Mouse (Mus musculus) cerebellum, adult 18-20 months (tissue): ENCODE results near the gene Gspt1.

Source experiments
- DNase-seq, 2 experiments: peaks; one replicate each; pipeline ENCODE4 v3.0.0; 2021

The Gspt1 gene

GRCm38 (mm10) chr16:11202571-11203554 lies 51.3 kb downstream of the Gspt1 start, which contains the start of gene Rsl1d1:
Gene Rsl1d1, minus strand, starts transcription at chr16:11203331.
- DNase-seq: peak; percentile 91

GRCm38 (mm10) chr16:11201740-11202394 lies 52.3 kb downstream of the Gspt1 start:
- DNase-seq: no peak

GRCm38 (mm10) chr16:11200247-11200646 lies 53.9 kb downstream of the Gspt1 start:
- DNase-seq: no peak

- DNase-seq: no peak
Measured at GRCm38 (mm10) chr16:11198467-11198866, 55.7 kb downstream of the Gspt1 start.

- DNase-seq: no peak
Measured at GRCm38 (mm10) chr16:11197052-11197451, 57.1 kb downstream of the Gspt1 start.

- no peak for DNase-seq
Measured at GRCm38 (mm10) chr16:11193231-11193630, 60.9 kb downstream of the Gspt1 start.

- DNase-seq: peak; percentile 61 to 69
Measured at GRCm38 (mm10) chr16:11190150-11190549, 64.0 kb downstream of the Gspt1 start.

- no peak for DNase-seq
Measured at GRCm38 (mm10) chr16:11177404-11177803, 76.7 kb downstream of the Gspt1 start.

GRCm38 (mm10) chr16:11176884-11177244 lies 77.3 kb downstream of the Gspt1 start:
- DNase-seq: no peak

- DNase-seq: peak; percentile 92 to 94
Measured at GRCm38 (mm10) chr16:11176208-11176883, 77.8 kb downstream of the Gspt1 start, which contains the start of gene Zc3h7a. Gene Zc3h7a, minus strand, starts transcription at chr16:11176393.

GRCm38 (mm10) chr16:11175489-11176207 lies 78.5 kb downstream of the Gspt1 start:
- peak in 1 of 2 experiments; percentile 53 for DNase-seq

GRCm38 (mm10) chr16:11175100-11175488 lies 79.0 kb downstream of the Gspt1 start:
- DNase-seq: no peak

- peak; percentile 46 to 55 for DNase-seq
Measured at GRCm38 (mm10) chr16:11174671-11175081, 79.4 kb downstream of the Gspt1 start.

GRCm38 (mm10) chr16:11171679-11172078 lies 82.4 kb downstream of the Gspt1 start:
- no peak for DNase-seq
